Mouse (Mus musculus) thymus, adult 2 months (tissue): Measurements from ENCODE around the gene Tmx2.

ENCODE experiments used
- CTCF ChIP-seq: fragments of 200-500 bp; IDR thresholded peaks from 2 replicates; pipeline ENCODE4 v1.5.1; 2012; ENCODE audit warnings: mild to moderate bottlenecking, control low read depth, low read length, moderate library complexity, borderline replicate concordance; ENCODE audit not compliant: control insufficient read depth, poor library complexity, insufficient read depth; ENCODE audit errors: extremely low read depth
- POLR2A ChIP-seq: fragments of 200-500 bp; IDR thresholded peaks from 2 replicates; pipeline ENCODE4 v1.6.1; 2012; ENCODE audit warnings: mild to moderate bottlenecking, low read length, control low read depth, moderate library complexity; ENCODE audit not compliant: control insufficient read depth, poor library complexity, insufficient read depth; ENCODE audit errors: extremely low read depth

DNA sequence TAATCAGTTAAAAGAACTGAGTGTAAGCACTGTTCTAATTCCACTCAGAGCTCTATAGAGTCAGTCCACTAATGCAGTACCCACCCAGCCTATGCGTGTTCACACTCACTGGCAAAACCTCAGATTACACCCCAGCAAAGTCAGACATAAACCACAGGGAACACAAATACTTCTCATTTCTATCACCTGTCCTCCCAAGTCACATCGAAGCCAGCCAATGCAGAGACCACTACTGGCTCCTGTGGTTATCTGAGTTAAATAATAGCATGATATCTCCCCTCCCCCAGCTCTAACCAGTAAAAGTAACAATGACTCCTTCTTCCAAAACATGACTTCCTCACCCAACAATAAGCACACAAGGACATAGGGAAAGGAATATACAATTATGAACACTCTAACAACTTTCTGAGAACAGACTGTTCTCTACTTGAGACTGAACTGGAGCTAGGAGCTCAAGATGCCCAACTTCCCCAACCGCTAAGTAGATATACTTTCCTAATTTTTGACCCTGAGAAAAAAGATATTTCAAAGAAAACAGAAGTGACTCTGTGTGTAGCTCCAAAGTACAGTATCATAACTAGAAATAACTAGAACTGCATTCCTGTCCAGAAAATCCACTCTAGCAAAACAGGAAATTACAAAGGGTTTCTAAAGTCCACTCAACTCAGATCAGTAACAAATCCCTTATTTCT lies 55.4 kb downstream of the Tmx2 start:
- no peak for TF ChIP-seq CTCF
- TF ChIP-seq POLR2A: no peak
